Mouse (Mus musculus) adrenal gland, postnatal 14 days (tissue): ENCODE measurements at regions not wholly inside any gene's neighbourhood (a gene's known extent, or its start where the extent isn't known, plus 50 kb on each side); places are given as distances from the start of the nearest gene placed in this dataset.
A peak's percentile ranks its signal among the peaks of the same experiment; 100 is the strongest.
"Not testable (repeated sequence)": the region's sequence is repeated elsewhere in the genome, so short reads cannot be mapped to it uniquely, and the experiment has no call there.

ENCODE experiments used
- DNase-seq: peaks from one replicate; pipeline ENCODE4 v3.0.0; 2021; ENCODE audit warnings: mixed read lengths

GRCm38 (mm10) chr3:6883401-6883800 lies 263.2 kb upstream of the 1700008P02Rik start:
- no peak for DNase-seq

- no peak for DNase-seq
These were observed 256.0 kb upstream of the 1700008P02Rik start for GRCm38 (mm10) chr3:6876265-6876664.

DNA sequence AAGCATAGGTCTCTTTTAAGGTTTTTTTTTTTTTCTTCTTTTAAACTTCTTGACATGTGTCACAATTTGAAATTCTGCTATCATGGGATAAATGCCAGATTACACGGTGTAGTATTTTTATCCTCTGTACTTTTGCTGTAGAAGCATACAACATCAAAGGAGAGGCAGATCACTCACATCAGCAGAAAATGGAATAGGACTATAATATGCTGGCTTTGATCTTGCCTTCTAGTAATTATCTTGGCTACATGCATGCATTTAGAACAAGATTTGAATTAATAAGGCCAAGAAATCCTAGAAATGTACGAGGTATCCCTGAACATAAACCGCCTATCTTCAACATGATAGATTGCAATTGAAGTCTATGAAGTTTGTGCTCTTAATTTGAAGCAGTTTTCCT lies 251.9 kb upstream of the 1700008P02Rik start:
- DNase-seq: no peak

GRCm38 (mm10) chr3:6871752-6872151 lies 251.5 kb upstream of the 1700008P02Rik start:
- DNase-seq: no peak

DNA sequence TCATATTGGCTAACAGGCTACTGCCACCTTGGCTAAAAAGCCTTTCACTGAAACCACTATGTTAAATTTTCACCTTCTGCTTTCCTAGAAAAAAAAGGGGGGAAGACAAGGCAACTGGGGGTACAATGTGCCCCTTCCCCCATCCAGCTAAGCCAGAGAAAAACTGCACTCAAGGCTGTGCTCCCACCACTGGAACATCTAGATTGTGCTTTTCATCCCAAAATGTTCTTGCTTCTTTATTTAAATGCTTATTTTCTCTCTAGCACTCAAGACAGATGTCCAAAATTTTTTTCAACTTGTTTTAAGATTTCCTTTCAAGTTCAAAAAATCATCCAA lies 245.9 kb upstream of the 1700008P02Rik start:
- no peak for DNase-seq

DNA sequence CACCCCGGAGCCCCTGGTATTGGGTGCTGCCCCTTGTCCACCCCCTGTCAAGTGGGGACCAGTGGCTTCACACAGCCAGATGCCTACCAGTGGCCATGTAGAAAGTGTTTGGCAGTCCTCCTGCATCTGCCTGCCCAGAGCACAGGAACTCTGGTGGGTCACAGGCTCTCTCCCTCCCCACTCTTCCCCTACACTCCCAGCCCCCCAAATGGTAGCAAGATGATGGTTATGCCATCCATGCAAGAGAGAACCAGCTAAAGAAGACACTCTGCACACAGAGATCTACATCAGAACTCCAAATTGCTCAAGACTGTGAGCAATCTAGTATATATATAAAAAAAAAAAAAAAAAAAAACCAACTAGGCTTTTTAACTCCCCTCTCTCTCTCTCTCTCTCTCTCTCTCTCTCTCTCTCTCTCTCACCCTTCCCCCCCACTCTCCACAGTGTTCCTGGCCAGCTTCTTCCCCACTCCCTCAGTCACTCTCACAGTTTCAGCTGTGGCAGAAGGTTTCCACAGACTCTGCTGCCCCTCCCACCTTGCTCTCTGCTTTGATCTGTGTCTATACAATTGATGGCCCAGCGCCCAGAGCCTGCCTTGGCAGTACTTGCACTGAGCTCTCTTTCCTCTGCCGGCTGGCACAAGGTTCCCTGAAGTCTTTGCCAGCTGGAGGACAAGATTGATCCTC lies 245.4 kb upstream of the 1700008P02Rik start:
- DNase-seq: peak; percentile 45

- DNase-seq: no peak
These were observed 239.6 kb upstream of the 1700008P02Rik start for GRCm38 (mm10) chr3:6859866-6860180.

GRCm38 (mm10) chr3:6858982-6859865 lies 239.0 kb upstream of the 1700008P02Rik start:
- DNase-seq: no peak

GRCm38 (mm10) chr3:6819332-6819731 lies 199.1 kb upstream of the 1700008P02Rik start:
- no peak for DNase-seq

GRCm38 (mm10) chr3:6812346-6812745 lies 192.1 kb upstream of the 1700008P02Rik start:
- no peak for DNase-seq

DNA sequence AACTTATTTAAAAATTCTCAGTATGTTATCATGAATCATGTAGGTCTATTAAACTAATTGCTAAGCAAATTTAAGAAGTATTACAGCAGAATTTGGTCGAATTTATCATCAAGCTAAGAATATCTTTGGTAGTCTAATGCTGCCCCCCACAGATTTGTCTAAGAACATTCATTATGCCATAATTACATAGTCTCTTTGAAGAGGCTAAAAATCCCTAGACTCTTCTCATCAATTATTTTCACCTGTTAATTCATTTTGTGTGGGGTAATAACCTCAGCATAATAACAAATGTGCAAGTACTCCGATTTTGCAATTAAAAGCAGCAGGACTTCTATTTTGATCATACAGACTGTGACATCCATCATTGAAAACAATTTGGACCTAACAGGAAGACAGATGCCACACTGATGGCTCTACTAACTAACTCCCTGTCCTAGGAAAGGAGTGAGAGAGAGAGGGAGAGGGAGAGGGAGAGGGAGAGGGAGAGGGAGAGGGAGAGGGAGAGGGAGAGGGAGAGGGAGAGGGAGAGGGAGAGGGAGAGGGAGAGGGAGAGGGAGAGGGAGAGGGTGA lies 189.2 kb upstream of the 1700008P02Rik start:
- DNase-seq: no peak

DNA sequence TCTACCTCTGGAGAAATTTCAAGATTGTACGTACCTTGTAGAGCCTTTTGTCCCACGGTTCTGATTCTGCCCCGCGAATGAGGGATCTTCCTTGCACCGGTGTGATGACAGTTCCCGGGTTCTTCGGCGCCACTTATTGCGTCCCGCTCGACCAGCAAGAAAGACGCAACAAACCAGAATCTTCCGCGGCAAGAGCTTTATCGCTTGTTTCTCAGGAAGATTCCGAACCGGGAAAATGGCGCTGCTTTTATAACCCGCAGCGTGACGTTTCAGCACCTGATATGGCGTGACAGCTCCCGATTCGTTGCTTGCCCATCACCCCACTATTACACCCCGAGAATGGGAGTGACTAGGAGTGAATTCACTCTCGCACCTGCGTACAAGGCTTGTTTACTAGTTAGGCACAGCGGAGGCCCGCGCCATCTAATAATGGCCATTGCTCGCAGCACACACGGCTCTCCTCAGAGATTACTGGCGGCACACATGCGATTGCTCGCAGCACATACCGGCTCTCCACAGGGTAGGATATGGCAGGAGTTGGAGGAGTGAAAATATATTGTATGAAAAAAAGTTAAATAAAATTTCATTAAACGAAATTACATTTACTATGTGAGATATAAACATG lies 180.0 kb upstream of the 1700008P02Rik start:
- not testable (repeated sequence) for DNase-seq

DNA sequence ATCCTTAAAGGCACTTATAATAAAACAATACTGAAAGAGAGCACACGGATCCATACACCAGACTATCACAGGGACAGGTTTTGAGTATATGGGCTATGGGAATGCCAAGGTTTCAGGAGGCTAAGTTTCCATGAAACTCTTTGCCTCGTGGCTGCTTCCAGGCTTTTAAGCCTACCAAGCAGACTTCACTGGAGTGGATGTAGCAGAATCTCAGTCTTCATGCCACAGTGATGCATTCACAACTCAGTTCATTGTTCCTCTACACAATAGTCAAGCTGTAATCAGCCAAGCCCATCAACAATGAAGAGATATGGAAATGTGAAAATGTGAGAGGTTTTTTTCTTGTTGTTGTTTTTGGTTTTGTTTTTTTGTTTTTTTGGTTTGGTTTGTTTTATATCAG lies 148.3 kb upstream of the 1700008P02Rik start:
- DNase-seq: no peak

- not testable (repeated sequence) for DNase-seq
These were observed 147.8 kb upstream of the 1700008P02Rik start for GRCm38 (mm10) chr3:6768085-6768484.

DNA sequence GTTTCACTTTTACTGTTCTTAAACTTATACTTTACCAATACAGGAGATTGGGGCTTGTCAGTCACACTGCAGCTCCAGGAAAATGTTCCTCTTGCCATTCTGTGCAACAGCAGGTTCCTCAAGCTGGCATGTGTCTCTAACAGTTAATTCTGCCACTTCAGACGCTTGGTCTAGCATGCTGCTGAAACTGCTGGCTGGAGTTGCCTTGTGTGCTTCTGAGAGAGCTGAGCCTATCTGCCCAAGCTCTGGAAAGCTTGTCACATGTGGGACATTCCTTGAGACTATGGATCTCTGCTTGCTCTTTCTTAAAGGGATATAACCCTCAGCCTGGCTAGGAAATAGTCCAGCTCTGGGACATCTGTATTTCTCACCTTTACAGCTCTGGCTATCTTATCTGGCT lies 138.9 kb upstream of the 1700008P02Rik start:
- no peak for DNase-seq

- DNase-seq: no peak
These were observed 137.3 kb upstream of the 1700008P02Rik start for GRCm38 (mm10) chr3:6757562-6757961.

DNA sequence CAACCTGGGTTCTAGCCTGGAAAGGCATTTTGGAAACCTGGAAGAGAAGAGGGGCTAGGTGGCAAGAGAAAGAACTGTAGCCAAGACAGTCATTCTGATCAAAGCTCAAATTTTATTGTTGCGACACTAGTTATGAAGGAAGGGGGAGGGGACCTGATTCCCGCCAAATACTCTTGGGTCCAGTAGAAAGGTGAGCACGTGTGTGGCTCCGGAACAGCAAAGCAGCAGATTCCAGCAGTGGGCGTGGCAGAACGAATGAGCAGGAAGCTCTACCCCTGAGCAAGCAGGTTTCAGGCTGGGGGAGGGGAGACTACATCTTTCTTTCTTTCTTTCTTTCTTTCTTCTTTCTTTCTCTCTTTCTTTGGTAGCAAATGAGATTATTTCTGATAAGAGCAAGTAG lies 130.5 kb upstream of the 1700008P02Rik start:
- not testable (repeated sequence) for DNase-seq

DNA sequence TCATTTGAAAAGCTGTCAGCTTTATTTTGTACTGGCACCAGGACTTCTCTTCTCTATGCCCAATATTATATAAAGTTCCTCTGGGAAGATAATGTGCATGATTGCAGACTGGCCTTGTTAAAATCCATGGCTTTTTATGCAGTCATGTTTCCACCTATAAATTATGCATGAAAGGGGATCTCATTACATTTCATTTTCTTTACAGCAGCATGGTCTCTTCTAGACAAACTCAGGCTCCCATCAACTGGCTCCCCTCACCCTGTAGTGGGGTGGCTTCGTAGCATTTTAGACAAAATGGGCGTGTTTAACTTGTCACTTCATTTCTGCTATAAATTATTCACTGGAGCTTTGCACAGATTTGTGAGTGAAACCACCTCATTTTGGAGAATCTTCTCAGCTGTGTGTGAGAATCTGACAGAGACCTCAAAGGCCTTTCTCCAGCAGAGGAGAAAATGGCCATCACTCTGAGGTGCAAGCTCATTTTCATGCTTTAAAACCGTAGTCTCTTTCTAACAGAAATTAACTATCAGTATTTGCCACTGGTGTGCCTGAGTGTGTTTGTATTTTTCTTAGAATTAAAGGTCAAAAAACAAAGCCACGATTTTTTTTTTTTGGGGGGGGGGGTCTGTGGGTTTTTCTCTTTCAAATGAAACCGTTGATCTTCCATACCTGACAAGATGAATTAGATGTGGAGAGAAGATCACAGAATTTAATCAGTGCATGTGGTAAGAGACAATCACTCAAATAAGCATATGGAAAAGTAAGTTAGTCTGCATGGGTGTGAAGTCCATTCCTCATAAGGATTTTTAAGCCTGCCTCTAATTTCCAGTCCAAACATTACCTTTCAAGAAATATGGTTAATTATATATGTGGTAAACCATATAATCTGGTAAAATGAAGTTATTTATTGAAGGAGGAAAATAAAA lies 111.4 kb upstream of the 1700008P02Rik start:
- DNase-seq: no peak

DNA sequence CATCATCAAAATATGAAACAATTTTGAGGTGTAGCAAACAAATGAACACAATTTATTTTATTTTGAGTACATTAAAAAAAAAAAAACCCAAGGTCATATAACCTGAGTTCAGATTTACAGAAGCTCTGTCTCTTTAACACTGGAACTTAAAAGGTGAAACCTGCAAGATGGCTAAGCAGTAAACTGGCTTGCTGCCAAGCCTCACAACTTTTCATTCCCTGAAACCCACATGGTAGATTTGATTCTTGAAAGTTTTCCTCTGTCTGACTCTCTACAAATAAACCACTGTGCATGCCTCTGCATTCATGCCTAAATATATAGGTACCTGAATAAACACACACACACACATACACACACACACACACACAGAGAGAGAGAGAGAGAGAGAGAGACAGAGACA lies 109.8 kb upstream of the 1700008P02Rik start:
- DNase-seq: no peak

GRCm38 (mm10) chr3:6683679-6684078 lies 63.4 kb upstream of the 1700008P02Rik start:
- DNase-seq: no peak

- DNase-seq: no peak
These were observed 61.2 kb upstream of the 1700008P02Rik start for GRCm38 (mm10) chr3:6681411-6681810.

DNA sequence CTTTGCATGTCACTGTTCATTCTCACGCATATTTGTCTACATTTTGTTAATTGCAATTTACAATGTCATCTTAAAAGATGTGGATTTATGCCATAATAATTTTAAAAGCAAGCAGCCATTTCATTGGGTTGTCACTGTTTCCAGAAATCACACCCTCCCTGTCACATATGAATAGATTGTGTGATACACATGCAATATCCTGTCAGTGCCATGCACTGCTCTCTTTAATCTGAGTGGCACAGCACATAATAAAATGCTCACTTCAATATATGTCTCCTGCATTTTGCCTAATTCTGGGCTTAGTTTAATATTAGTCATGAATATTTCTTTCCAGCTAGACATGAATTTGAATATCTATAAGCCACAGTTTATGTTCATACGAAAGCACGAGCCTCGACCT lies 56.1 kb upstream of the 1700008P02Rik start:
- DNase-seq: no peak
